Mouse (Mus musculus) frontal cortex, postnatal 14 days (tissue): ENCODE results near the gene Gck.
A peak's percentile ranks its signal among the peaks of the same experiment; 100 is the strongest.

Experiments
- DNase-seq, 2 experiments: peaks; one replicate each; pipeline ENCODE4 v3.0.0; 2022; ENCODE audit warnings: low spot score in 2 of 2

Gck gene

GRCm38 (mm10) chr11:5949586-5950352, at the start of gene Gck:
Gene Gck, minus strand, starts transcription at chr11:5950081.
- DNase-seq, result no peak

GRCm38 (mm10) chr11:5998472-5998871, 48.6 kb upstream of the Gck start:
- no peak for DNase-seq

GRCm38 (mm10) chr11:5995989-5996388, 46.1 kb upstream of the Gck start:
- peak; percentile 66 to 75 for DNase-seq

- no peak for DNase-seq
Observed at GRCm38 (mm10) chr11:5994880-5995279, 45.0 kb upstream of the Gck start.

GRCm38 (mm10) chr11:5994212-5994611, 44.3 kb upstream of the Gck start:
- DNase-seq, result no peak

DNA sequence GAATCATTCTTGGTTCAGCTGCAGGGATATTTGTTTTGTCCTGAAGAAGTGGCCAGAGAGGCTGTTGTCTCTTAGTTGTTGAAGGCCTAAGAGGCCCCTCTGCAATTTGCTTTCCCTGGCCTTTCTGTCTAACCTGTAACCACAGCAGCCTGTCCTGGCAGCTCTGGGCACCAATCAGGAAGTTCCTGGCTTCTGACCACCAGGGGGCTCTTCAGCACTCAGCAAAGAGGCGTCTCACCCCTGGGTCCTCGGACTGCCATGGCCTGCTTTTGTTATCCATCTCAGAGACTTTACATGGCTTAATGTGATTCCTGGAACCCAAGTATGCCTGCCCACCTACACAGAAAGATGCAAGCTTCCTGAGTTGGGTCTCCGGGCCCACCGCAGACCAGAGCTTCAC, 41.0 kb upstream of the Gck start:
- no peak for DNase-seq

GRCm38 (mm10) chr11:5989954-5990593, 40.2 kb upstream of the Gck start:
- no peak for DNase-seq

GRCm38 (mm10) chr11:5988126-5988525, 38.2 kb upstream of the Gck start:
- no peak for DNase-seq

DNA sequence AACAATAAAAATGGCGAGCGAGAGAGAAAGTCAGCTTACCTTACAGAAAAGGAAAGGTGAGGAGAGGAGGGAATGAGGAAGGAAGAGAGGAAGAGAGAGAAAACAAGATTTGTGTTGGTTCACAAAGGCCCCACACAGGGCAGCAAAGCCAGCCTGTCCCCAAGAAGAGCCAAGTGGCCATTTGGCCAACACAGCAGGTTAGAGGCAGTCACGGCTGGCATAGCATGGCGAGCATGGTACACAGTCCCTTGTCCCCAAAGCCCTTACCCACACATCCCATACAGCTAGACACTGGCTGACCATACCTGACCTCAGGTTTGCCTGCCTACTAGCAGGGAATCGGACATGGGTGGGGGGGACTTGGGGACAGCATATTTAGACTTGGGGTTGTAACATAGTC, 33.7 kb upstream of the Gck start:
- DNase-seq, result no peak

- DNase-seq, result no peak
Observed at GRCm38 (mm10) chr11:5981323-5981722, 31.4 kb upstream of the Gck start.

DNA sequence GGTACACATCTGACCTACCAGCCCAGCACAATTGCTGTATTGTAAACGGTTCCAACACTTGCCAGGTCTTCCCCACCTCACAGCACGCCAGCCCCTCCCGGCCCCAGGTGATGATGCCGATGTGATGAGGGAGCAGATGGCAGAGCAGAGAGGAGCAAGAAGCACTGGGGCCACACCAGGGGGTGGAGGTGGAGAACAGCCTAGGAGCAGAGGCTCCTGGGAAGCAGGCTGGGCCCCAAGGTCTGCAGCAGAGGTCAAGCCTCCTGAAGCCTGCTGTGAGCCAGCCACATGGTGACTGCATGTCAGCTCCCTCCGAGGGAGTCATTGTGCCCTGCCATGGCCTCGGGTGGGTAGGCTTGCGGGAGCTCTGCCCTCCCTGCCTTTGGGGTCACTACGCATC, 30.7 kb upstream of the Gck start:
- DNase-seq, result no peak

DNA sequence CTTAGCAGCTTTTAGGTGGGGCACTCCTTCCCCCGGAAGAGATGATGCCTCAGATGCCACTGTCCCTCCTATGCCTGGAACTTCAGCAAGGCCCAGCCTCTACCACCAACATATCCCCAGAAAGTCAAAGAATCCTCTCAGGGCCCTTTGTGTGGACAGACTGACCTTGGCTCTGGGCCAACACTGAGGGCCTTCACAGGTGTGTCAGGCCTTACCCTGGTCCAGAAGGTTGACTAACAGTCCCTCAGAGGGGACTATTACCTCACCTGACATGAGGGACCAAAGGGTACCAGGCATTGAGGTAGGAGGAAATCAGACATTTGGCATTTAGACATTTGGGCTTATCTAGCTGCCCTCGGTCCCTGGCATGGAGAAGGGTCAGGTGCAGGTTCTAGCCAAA, 30.2 kb upstream of the Gck start:
- no peak for DNase-seq

DNA sequence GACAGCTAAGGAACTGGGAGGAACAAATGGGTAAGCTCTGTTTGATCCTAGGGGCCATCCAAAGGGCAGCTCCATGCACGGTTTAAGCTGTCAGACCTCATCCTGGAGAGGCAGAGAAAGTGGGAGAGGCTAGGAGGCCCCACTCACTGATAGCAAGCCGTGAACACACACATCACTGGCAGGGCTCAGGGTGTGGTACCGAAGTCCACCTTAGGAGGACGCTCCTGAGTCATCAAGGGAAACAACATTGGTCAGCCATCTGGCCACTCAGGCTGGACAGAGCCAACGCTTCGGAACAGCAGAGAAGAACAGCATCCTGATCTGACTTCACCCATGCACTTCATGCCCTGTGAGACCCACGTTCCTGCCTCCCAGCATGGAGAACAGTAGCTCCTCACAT, 29.2 kb upstream of the Gck start:
- DNase-seq, result no peak

GRCm38 (mm10) chr11:5976106-5976505, 26.2 kb upstream of the Gck start:
- DNase-seq, result no peak

GRCm38 (mm10) chr11:5975068-5975467, 25.2 kb upstream of the Gck start:
- no peak for DNase-seq

DNA sequence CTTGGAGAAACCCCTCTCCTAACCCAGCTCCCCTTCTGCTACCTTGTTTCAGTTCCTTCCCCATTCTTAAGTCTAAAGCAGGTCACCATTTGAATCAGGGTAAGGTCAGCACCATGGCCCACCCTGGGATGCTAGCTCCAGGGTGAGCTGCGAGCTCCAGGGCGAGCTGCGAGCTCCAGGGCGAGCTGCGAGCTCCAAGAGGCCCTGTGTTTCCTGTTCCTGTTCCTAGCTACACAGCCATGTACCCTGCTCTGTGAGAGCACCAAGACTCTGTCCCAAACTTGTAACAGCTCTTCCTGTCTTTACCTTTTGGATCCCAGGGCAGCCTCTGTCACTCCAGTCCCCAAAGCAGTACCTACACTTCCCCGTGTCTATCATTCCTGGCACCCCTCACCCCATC, 24.2 kb upstream of the Gck start:
- no peak for DNase-seq

DNA sequence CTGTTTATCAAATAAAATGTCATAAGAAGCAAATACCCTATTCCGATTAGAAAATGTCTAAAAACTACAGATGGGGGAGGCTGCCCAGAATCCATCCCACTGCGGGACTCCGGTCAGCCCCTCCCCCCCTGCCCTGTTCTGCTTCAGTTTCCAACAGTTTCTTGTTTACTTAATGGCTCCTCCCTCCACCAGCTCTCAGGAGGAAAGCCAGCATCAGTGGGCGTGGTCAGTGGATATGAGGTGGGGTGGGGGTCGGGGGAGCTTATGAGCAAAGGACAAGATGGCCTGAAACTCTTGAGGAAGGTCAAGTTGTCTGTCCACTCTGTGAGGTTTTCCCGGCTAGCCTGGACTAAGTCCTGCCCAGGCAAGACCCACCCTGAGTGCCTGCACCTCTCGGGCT, 23.3 kb upstream of the Gck start:
- DNase-seq, result no peak

- DNase-seq, result no peak
Observed at GRCm38 (mm10) chr11:5971202-5971601, 21.3 kb upstream of the Gck start.

DNA sequence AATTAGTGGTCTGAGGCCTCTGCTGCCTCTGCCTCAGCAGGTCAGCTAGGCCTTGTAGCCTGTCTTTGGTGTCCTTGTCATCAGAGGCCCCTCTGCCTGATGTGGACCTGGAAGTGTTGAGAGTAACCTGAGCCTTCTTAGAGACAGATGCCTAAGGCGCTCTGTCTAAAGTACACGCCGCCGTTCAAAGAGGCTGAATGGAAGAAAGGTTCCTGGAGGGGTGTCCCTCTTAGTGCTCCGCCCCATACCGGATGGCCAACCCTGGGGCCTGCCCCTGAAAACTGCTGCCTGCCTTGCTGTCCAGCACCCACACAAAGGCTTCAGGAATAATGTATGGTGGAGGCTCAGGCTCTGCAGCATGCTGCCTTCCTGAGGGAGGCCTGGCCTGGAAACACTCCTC, 18.3 kb upstream of the Gck start:
- DNase-seq, result no peak

DNA sequence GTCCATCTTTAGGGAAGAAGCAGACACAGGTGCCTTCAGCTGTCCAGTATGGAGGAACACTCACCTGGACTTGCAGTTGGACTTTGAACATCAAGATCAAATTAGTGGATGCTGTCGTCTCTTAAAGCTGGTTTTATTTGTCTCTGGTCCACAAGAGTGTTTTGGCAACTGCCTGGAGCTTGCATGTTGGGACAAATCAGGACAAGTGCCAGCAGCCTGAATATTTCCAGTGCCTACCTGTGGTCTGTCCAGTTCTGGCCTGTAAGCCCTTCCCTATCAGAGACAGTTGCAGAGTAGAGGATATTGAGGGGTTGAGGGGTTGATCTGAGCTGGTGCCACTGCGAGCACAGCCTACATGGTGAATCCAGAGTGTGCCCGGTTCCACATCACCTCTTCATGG, 16.9 kb upstream of the Gck start:
- no peak for DNase-seq

GRCm38 (mm10) chr11:5965865-5966264, 16.0 kb upstream of the Gck start:
- DNase-seq, result no peak

DNA sequence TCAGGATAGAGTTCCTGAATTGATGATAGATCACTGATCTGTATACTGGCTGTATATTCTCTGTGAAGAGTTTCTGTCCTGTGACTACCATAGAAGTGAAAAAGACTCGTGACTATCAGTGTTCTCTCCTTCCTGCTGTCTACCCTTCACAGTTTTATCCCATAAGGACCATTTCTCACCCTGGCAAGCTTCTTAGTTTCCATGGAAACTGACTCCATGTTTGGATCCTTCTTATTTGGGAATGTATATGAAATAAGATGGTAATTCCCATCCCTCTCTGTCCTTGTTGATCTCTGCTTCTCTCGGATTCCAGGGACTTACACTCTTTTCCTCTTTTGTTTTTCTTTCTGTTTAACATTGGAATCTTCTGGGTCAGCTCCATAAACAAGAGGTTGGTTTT, 10.2 kb upstream of the Gck start:
- no peak for DNase-seq

GRCm38 (mm10) chr11:5955546-5956276, 5.8 kb upstream of the Gck start, which contains the start of gene Ykt6:
Gene Ykt6, plus strand, starts transcription at chr11:5955693.
- DNase-seq, result peak; percentile 84 to 91
